Mouse (Mus musculus) testis, adult 2 months (tissue): ENCODE results near the gene Arhgap6. TPM values are rescaled to one million over a fixed set of nuclear protein-coding genes. Genes with fewer than 3 reads are reported as not detected.

Source experiments
- H3K27ac ChIP-seq: fragments of 200-500 bp; 2 replicates; pipeline ENCODE4 v1.5.1; 2012; ENCODE audit warnings: low read depth, low read length; ENCODE audit not compliant: control insufficient read depth, insufficient read depth
- H3K27me3 ChIP-seq: fragments of 200-500 bp; 2 replicates; pipeline ENCODE4 v1.6.1; 2012; ENCODE audit warnings: mild to moderate bottlenecking, low read length, moderate library complexity; ENCODE audit not compliant: control insufficient read depth, insufficient read depth
- H3K36me3 ChIP-seq: fragments of 200-500 bp; 2 replicates; pipeline ENCODE4 v1.6.1; 2012; ENCODE audit warnings: mild to moderate bottlenecking, low read length; ENCODE audit not compliant: control insufficient read depth, insufficient read depth
- H3K4me1 ChIP-seq: fragments of 200-500 bp; 2 replicates; pipeline ENCODE4 v1.6.1; 2012; ENCODE audit warnings: low read length; ENCODE audit not compliant: control insufficient read depth, insufficient read depth
- H3K4me3 ChIP-seq: fragments of 200-500 bp; 2 replicates; pipeline ENCODE4 v1.5.1; 2012; ENCODE audit warnings: low read depth, mild to moderate bottlenecking, low read length, moderate library complexity, mixed read lengths; ENCODE audit not compliant: control insufficient read depth
- CTCF ChIP-seq: fragments of 200-500 bp; IDR thresholded peaks from 2 replicates; pipeline ENCODE4 v1.5.1; 2012; ENCODE audit warnings: low read depth, mild to moderate bottlenecking, inconsistent platforms, low read length, moderate library complexity; ENCODE audit not compliant: control insufficient read depth, insufficient read depth, insufficient replicate concordance
- POLR2A ChIP-seq: fragments of 200-500 bp; IDR thresholded peaks from 2 replicates; pipeline ENCODE4 v1.6.1; 2012; ENCODE audit warnings: low read depth, mild to moderate bottlenecking, inconsistent platforms, low read length, moderate library complexity; ENCODE audit not compliant: control insufficient read depth
- polyA plus RNA-seq: library from polyadenylated mRNA; depleted of rRNA; stranded (reverse); fragments of >200 nt; gene quantifications from 2 replicates; pipeline ENCODE4 v1.2.3, GENCODE M21; 2012

Gene Arhgap6
- polyA plus RNA-seq, 1 experiment: 0.07 TPM

DNA sequence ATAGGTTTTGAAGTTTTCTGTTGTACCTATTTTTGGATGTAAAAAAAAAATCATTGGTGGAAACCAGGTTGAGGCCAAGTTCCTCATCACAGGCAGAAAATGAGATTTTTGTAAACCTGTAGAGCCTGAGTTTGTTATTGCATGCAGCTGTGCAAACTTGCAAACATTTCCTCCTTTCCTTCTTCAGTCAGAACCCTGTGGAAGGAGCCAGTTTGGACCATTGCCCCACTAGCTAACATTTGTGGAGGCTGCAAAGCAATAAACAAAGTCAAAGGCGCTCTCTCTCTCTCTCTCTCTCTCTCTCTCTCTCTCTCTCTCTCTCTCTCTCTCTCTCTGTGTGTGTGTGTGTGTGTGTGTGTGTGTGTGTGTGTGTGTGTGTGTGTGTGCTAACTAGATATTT lies 378.9 kb downstream of the Arhgap6 start:
- H3K4me3 ChIP-seq: no peak overlapping the region
- no peak overlapping the region for H3K27ac ChIP-seq
- TF ChIP-seq CTCF: no peak
- TF ChIP-seq POLR2A: no peak
- no peaks in the 10 kb centered on the region for H3K4me1 ChIP-seq
- no peaks in the 10 kb centered on the region for H3K27me3 ChIP-seq
- H3K36me3 ChIP-seq: no peaks in the 10 kb centered on the region

DNA sequence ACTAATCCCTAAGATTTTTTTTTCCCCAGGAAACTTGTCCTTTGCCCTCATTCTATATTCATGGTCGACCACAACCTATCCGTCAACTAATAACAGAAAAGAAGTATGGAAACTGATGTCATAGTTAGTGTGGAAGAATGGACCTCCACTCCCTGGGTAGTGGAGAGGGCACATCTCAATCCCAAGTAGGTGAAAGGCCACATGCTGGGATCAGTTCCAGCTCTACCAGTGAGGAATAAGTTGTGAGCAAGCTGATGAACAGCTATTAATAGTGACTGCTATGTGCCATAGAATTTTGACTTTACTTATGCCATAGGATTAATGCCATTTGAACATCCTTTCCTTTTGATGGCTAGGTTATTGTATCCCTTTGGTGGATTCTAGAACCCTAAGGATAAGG lies 383.7 kb downstream of the Arhgap6 start:
- Histone ChIP-seq H3K4me1 (no peaks in the 10 kb centered on the region), H3K36me3 (no peaks in the 10 kb centered on the region), H3K4me3 (no peak overlapping the region), H3K27me3 (no peaks in the 10 kb centered on the region), H3K27ac (no peak overlapping the region)
- TF ChIP-seq POLR2A: no peak

DNA sequence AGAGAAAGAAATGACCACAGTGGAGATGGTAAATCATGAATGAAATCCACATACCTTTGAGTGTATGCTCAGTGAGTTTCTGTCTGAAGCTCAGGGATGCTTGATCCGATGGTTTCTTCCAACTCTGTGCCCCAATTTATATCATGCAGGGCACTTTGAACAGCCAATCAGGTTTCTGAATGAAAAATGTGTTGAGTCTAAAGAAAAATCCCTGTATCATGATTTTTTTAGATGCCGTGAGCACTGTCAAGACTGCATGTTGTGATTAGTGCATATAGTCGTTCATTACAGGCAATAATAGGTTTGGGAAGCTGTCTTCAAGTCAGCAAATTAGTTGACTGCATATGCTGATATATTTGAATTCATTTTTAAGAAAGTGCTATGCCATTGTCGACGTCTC lies 392.2 kb downstream of the Arhgap6 start, which contains the start of gene Amelx:
Amelx (minus strand) TSS at position 101 of the 400 bp plus-strand sequence.
- H3K27me3 ChIP-seq: no peaks in the 10 kb centered on the region
- H3K4me3 ChIP-seq: no peak within 1 kb of the TSS
- H3K27ac ChIP-seq: no peak within 1 kb of the TSS
- no peaks in the 10 kb centered on the region for H3K4me1 ChIP-seq
- no peak for TF ChIP-seq POLR2A
- TF ChIP-seq CTCF: no peak
- H3K36me3 ChIP-seq: no peaks in the 10 kb centered on the region

DNA sequence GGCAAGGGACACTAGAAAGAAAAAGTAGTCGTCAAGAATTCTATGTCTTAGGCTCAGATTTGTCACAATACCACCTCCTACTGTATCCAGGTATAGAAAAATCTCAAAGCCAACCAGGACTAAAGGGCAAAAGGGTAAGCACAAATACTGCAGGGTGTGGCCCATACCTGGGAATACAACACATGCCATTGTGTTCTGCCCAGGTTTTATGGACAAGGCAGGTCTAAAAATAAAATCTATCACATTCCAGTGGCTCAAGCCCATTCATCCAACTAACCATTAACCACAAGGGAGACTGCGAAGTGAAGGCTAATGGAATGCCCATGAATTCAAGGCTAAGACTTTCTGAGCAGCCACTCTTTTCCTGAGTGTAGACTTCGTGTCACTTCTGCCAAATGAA lies 415.1 kb downstream of the Arhgap6 start:
- no peaks in the 10 kb centered on the region for H3K27me3 ChIP-seq

DNA sequence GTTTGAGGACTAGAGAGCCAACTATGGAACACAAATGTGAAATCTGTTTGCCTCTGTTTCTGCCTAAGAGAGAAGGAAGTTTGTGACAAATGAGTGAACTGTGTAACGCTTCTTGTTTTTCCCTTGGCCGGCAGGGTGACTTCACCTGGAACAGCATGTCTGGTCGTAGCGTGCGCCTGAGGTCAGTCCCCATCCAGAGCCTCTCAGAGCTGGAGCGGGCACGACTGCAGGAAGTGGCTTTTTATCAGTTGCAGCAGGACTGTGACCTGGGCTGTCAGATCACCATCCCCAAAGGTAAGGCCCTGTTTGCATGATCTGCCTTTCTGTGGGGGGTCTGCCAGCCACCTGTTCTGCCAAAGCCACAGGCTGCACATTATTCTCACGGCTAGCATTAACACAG lies 425.2 kb downstream of the Arhgap6 start:
- no peaks in the 10 kb centered on the region for H3K27me3 ChIP-seq
- no peak overlapping the region for H3K27ac ChIP-seq
- H3K4me3 ChIP-seq: no peak overlapping the region
- TF ChIP-seq POLR2A (no peak), CTCF (no peak)
- no peaks in the 10 kb centered on the region for H3K4me1 ChIP-seq
- no peaks in the 10 kb centered on the region for H3K36me3 ChIP-seq

More for the DNA sequence above, 415.1 kb downstream of the Arhgap6 start:
- H3K4me1 ChIP-seq: no peaks in the 10 kb centered on the region
- H3K4me3 ChIP-seq: no peak overlapping the region
- no peaks in the 10 kb centered on the region for H3K36me3 ChIP-seq
- TF ChIP-seq CTCF: no peak
- no peak for TF ChIP-seq POLR2A
- no peak overlapping the region for H3K27ac ChIP-seq

DNA sequence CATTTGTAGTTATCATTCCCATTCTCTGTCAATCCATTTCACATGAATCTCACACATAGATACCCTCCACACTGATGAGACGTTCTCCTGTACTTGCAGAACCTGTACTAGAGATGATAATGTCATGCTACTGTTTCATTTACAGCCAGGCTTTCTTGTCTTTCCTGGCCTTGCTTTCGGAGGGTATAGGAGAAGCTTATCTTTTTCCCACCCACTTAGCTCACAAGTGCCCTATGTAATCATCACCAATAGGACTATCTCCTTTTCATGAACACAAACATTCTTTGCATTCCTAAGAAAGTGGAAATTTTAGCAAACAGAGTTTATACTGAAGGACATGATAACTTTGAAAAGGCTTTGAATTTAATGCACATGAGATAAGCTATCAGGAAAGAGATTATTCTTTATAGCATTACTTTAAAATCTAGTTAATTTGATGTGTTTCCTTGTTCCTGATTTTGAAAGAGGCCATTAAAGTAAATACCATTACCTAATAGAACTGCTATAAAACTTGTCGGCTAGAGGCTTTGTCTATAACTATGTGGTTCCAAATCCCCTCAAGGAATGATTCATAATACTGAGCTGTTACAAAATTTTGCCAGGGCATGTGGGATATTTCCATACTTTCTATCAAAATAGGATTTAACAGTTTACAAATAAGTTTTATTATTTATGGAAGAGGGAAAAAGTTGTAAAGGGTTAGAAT lies 427.6 kb downstream of the Arhgap6 start:
- H3K4me3 ChIP-seq: no peak overlapping the region
- H3K4me1 ChIP-seq: no peaks in the 10 kb centered on the region
- TF ChIP-seq CTCF (no peak), POLR2A (no peak)
- no peaks in the 10 kb centered on the region for H3K36me3 ChIP-seq
- no peaks in the 10 kb centered on the region for H3K27me3 ChIP-seq
- H3K27ac ChIP-seq: no peak overlapping the region

DNA sequence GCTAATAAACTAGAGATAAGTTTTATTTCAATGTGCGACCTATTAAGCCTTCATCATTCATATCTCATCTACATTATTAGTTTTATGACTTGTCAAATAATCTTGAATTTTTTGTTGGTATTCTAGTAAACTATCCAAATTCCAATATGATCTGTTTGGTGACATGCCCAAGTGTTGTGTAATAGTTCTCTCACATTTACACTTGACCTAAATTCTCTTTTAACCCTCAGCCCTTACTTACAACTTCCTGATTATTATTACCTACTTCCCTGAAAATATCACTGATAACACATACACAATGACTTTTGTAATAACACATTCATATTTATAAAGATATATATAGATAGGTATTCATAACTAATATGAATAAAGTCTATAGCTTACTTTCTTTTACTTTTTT lies 461.0 kb downstream of the Arhgap6 start:
- Histone ChIP-seq H3K4me3 (no peak overlapping the region), H3K27ac (no peak overlapping the region), H3K36me3 (no peaks in the 10 kb centered on the region), H3K4me1 (no peaks in the 10 kb centered on the region), H3K27me3 (no peaks in the 10 kb centered on the region)
- TF ChIP-seq CTCF (no peak), POLR2A (no peak)

DNA sequence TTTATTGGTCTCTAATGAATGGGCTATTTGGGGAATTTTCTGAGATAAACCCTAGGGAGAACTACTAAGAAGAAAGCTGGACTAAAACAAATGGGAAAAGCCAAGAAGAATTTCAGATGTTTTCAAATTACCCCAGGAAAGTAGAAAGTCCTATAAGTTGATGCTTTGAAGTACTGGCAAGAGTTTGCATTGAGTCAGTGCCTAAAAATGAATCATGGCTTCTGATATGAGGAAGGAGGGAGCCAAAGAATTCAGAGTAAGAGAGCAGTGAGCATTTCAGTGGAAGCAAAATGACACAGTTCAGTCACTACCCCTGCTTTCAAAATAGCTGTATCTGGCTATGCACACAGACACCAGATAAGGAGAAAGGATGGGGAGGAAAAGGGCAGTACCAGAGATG lies 461.8 kb downstream of the Arhgap6 start:
- H3K27me3 ChIP-seq: no peaks in the 10 kb centered on the region
- H3K4me1 ChIP-seq: no peaks in the 10 kb centered on the region
- H3K4me3 ChIP-seq: no peak overlapping the region
- TF ChIP-seq POLR2A (no peak), CTCF (no peak)
- H3K27ac ChIP-seq: no peak overlapping the region
- no peaks in the 10 kb centered on the region for H3K36me3 ChIP-seq
